8 mouse cellular contexts compared by ENCODE assay signal in genomic region chr5:73292502-73293457, GRCm38 (mm10). TPM values are rescaled to one million over a fixed set of nuclear protein-coding genes. Genes with fewer than 3 reads are reported as not detected.
DNase-seq lines count a peak whose midpoint lies in the region; ATAC-seq lines count a peak whose summit lies in the region.

Gene Ociad1 (plus strand): TSS chr5:73292784.

- peak; percentile 90 for DNase-seq in WW6 (ENCODE audit: low read depth, low spot score)
- peak; percentile 87 to 94 for DNase-seq in cerebellum, postnatal 4 days (ENCODE audit: low spot score in 2 of 2)
- peak; percentile 95 for DNase-seq in gastrocnemius, adult 18-20 months (ENCODE audit: low spot score)
- peak; percentile 93 to 96 for DNase-seq in left cerebral cortex, adult 18-20 months (ENCODE audit: low spot score in 2 of 2)
- DNase-seq in right cerebral cortex, adult 18-20 months, result peak; percentile 97
- peak; percentile 76 for DNase-seq in urinary bladder, postnatal 10 days (ENCODE audit: low spot score)

- H3K4me3 ChIP-seq in hindbrain, embryonic 16.5 days (ENCODE audit: low read length), result peak within 1 kb of the TSS; percentile 91
- H3K4me3 ChIP-seq in macrophage (ENCODE audit: inconsistent target), result peak within 1 kb of the TSS; percentile 91

- H3K9ac ChIP-seq in hindbrain, embryonic 16.5 days (ENCODE audit: low read depth, low read length), result peak within 1 kb of the TSS; percentile 94

- no peaks in the 10 kb centered on the region for H3K9me3 ChIP-seq in hindbrain, embryonic 16.5 days (ENCODE audit: control insufficient read depth, low read length)

- 0% methylated on average over 53 of the region's 58 CpGs for WGBS in hindbrain, embryonic 16.5 days
- WGBS in macrophage (ENCODE audit: missing documents), result under 1% methylated on average over 57 of the region's 58 CpGs

- peaks cover 4% of the 10 kb centered on the region; the same call in 1 of the 2 replicates for H3K36me3 ChIP-seq in hindbrain, embryonic 16.5 days (ENCODE audit: control insufficient read depth, insufficient read depth, low read length)
- peaks cover 21% of the 10 kb centered on the region for H3K36me3 ChIP-seq in macrophage (ENCODE audit: inconsistent target)

- peak; percentile 100 for ATAC-seq in hindbrain, embryonic 16.5 days

- peaks cover 49% of the 10 kb centered on the region for H3K79me2 ChIP-seq in macrophage (ENCODE audit: inconsistent target)

- peak within 1 kb of the TSS; percentile 92 for H3K27ac ChIP-seq in hindbrain, embryonic 16.5 days (ENCODE audit: low read depth, low read length)
- H3K27ac ChIP-seq in macrophage, result peak within 1 kb of the TSS; percentile 54

- H3K27me3 ChIP-seq in hindbrain, embryonic 16.5 days (replicated peaks; ENCODE audit: control insufficient read depth, insufficient read depth, low read length), result no peaks in the 10 kb centered on the region

- peak within 1 kb of the TSS; percentile 80 for H3K4me2 ChIP-seq in hindbrain, embryonic 16.5 days (ENCODE audit: low read length)

- H3K4me1 ChIP-seq in hindbrain, embryonic 16.5 days (ENCODE audit: control insufficient read depth, insufficient read depth, low read depth, low read length), result peaks cover 3% of the 10 kb centered on the region

RNA-seq across cellular contexts. Expression of gene Ociad1, which starts in this region (rescaled TPM):
- total RNA-seq in gastrocnemius, adult 18-20 months (2021), result 100 to 1,000 TPM; 142 to 150 TPM
- polyA plus RNA-seq in hindbrain, embryonic 16.5 days (2015; fragmentation: Nextera tagmentation; extraction: Ambion mirVana), result 352 and 402 TPM in 2 replicates
- total RNA-seq in left cerebral cortex, adult 18-20 months (2021), result 100 to 1,000 TPM; 465 to 497 TPM
- total RNA-seq in macrophage (2018; cell fraction: chromatin; rRNA removed), result 100 to 1,000 TPM in 15 of 26 experiments, 10 to 100 TPM in 11; 40.4 to 169 (median 109) TPM
- total RNA-seq in macrophage (2018; cell fraction: cytosol; rRNA removed), result 100 to 1,000 TPM; 154 to 303 (median 204) TPM
- 100 to 1,000 TPM in 20 of 26 experiments, 10 to 100 TPM in 6; 62.9 to 200 (median 147) TPM for total RNA-seq in macrophage (2018; cell fraction: nucleus; rRNA removed)
- polyA plus RNA-seq in macrophage (2018), result 189 to 360 TPM (median 233 TPM) in 3 replicates

Comparison
In these comparisons a context has a peak if more than half of its experiments do, and no peak if none do; other contexts are left out.
1. Peak in every context shown above with its lines: DNase-seq, ATAC-seq, H3K4me3 ChIP-seq and H3K27ac ChIP-seq.